Mouse (Mus musculus): ENCODE data around the gene 2010003K11Rik.

2010003K11Rik gene

DNA sequence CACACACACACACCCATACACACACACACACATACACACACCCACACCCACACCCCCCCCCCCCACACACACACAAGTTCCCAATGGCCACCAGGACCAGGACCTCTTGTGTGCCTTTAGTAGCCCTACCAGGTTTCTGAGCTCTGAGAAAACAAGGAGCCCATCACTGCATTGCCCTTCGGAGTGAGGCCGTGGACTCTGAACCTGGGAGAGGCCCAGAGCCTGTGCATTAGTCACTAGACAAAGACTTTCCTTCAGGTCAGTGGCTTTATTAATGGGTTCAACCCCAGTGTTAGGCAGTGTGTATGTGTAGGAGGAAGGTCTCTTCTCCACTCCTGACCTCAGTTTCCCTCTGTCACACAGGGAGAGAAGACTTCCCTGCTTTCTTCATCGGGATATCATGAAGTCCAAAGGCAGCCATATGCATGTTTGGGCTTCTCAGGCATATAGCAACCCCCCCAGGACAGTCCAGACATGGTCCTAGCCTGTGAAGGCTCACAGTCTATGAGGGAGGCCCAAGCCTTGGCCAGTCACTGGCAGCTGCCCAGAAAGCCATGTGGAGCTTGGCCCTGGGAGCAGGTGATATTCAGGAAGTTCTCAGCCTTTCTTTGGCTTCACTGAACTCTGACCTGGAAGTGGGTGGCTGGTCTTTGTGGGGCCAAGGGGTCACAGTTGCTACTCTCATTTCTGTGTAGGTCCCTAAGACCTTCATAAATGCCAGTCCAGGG is 1.7 kb downstream of the 2010003K11Rik start:
- DNase-seq: peak; percentile 54 to 60

DNA sequence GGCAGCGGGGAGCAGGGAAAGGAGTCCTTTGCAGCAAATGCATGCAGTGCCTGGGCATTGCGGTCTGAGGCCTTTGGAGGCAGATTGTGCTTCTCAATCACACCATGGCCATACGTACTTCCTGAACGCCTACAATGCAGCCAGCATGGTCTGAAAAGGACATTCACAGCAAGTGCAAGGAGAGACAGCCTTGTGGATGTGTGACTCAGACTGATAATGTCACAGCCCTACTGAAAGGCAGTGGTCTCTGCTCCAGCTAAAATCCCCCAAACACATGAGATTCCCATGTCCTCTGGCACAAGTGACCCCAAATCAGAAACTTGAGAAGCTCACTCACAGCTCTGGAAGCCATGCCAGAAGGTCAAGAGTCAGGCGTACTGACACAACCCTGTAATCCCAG is 2.6 kb downstream of the 2010003K11Rik start:
- peak in 1 of 2 experiments; percentile 17 for DNase-seq

DNA sequence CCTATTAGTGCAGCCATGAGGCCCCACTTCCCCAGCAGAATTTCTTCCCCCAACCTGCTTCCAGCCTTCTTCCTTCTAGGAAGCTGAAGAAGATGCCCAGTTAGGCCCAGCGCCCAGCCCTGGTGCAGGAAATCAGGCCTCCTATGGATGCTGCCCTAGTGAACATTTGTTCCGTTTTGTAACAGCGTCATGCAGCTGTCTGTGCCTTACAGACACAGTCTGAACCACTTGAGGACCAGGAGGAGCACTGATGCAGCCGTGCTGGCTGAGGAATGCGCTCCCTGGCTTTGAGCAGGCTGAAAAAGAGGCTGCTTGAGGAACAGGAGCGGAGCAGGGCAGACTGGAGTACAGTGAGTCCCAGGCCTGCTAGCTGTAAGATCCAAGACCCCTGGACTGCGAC is 3.7 kb downstream of the 2010003K11Rik start:
- no peak for DNase-seq

DNA sequence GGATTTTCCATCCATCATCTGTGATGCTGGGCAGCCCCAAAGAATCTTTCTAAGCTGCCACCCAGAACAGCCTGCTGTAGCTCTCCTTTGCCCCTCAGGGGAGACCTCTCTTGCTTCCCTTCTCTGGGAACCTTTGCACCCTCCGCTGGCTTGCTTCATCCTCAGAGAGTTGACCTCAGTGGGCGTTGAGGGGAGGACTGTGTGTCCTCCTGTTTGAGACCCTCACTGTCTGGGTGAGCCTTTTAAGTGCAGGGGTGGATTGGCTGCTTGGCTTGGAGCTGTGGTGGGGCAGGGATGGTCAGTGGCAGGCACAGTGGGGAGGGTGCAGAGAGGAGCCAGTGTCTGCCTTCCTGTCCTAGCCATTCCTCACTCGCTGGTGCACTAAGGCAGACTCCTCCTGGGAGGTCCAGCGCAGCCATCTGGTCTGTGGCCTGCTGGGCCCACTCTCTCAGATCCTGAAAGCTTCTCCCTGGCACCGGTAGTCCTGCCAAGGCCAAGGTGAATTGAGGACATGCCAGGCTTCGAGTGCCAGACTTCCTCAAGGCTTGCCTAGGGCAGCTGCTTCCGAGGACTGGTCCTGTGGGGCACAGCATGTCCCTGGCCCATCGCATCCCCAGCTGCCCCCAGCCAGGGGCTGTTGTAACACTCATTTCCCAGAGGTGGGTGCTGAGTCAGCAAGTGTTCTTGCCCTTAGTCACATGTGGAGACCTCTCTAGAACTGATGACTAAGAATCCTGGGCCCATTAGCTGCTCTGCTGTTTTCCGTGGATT is 5.7 kb downstream of the 2010003K11Rik start:
- DNase-seq: peak; percentile 93 to 98

DNA sequence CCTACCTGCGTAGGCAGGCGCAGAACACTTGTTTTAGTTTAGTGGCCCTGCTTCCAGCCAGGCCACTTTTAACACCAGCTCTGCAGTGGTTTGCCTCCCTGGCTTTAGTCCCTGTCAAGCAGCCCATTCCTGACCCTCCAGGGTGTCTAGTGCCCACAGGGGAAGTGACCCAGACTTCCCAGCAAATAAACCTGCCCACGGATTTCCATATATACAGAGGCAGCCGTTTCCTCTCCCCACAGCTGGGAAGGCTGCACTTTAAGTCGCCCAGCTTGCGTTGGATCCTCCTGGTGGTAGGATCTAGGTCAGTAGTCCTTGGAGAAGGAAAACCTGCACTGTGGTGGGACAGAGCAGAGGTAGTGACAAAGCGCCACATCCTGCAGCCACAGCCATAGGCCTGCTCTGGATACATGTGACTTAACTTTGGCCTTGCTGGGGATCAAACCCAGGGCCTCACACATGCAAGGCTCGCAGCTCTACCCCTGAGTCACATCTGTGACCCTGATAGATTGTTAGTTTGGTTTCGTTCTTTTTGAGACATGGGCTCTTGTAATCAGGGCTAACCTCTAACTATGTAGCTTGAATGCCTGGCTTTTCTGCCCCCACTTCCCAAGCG is 7.2 kb downstream of the 2010003K11Rik start:
- no peak for DNase-seq

DNA sequence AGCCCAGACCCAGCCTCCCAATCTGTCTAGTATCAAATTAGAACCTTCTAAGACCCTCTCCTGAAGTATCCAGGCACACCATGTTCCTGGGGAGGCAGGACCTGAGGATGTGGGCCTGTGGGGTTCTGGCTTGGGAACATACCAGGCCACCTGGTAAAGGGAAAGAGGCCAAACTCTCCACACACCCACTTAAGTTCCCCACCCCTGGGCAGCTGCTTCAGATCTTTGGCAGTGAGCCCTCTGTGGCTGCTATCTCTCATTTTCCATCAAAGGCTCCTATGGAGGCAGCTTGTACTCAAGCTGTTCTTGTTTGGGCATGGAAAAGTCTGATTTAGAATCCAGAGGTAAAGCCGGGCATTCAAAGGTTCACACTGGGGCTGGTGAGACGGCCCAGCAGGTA is 10.5 kb downstream of the 2010003K11Rik start:
- DNase-seq: no peak

DNA sequence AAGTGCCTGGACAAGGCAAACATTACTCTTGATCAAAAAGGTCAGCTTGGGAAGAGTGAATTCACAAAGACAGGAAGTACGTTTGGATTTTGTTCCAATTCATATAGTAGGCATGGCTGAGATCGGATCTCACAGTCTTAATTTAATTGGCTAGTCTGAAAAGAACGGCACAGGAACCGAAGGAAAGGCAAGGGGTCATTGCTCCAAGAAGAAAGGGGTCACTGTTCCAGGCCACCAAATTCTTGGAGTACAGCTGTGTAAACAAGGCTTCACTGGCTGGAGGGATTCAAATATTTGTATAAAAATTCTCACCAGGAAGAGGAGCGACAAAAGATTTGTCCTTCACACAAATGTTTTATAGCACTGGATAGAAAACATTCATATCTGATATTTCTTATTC is 13.4 kb downstream of the 2010003K11Rik start:
- DNase-seq: no peak

DNA sequence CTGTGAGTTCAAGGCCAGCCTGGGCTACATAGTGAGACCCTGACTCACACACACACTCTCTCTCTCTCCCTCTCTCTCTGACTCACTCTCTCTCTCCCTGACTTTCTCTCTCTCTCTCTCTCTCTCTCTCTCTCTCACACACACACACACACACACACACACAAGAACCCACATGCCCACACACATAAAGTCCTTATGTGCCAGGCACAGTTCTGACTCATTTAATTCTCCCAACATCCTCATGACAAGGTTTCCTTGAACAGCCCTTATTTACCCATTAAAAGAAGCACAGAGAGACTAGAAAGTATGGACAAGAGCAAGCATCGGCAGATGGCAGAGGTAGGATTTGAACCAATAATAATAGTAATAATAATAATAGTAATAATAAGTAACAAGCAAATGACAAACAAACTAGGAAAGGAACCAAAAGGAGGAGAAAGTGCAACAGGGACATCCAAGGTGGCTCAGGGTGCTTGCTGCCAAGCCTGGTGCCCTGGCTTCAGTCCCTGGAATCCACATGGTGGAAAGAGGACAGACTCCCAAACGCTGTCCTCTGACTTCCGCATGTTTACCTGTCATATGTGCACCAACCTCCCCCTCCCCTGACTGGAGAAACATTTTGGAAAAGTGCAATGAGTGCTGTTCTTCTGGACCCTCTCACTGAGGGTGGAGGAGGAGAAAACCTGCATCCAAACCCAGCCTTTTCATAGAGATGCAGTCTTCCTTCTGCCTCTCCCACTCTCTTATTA is 16.1 kb downstream of the 2010003K11Rik start:
- peak; percentile 63 to 69 for DNase-seq

DNA sequence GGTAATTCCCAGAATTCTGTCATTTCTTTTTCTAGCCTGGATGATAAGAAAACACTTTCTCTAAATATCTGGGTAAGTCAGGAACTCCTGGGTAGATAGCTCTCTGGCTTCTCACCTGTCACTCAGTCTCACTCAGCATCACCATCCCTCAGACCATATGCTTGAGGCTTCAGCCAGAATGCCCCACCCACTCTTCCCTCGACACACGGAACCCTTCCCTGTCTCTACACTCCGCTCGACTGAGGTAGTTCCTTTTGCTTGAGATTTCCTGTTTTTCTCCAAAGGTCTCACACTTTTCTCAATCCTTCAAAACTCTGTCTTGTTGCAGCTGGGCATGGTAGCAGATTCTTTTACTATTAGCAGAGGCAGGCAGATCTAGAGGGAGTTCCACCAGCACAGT is 17.1 kb downstream of the 2010003K11Rik start:
- peak; percentile 60 to 75 for DNase-seq

DNA sequence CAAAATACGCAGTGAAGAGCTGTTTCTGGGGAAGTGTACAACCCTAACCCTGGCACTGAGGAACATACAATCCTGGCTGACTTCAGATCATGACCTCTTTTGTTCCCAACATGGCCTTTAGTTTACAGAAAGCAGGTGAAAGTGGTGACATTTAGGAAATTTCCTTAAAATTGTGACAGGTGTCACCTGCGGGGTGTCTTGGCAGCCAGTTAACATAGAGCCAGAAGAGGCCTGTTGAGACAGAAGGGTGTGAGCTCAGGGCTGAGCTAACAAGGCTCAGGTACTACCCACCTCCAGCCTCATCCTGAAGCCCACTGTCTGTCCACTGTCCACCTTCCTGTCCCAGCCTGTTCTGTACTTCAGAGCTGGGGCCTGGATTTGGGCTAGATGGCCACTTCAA is 18.3 kb downstream of the 2010003K11Rik start:
- DNase-seq: peak; percentile 74 to 76

DNA sequence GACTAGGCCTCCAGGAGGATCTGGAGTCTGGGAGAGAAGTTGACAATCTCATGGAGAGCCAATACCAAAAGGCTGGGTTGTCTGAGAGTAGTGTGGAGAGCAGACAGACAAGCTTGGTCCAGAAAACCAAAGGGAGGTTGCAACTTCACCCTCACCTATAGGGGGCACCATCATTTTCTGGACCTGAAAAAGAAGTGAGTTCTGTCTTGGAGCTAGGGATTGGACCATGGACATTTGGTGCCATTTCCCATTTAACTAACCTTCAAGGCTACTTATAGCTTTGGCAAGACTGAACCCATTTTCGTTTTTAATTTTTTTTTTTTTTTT is 20.2 kb downstream of the 2010003K11Rik start:
- no peak for DNase-seq

DNA sequence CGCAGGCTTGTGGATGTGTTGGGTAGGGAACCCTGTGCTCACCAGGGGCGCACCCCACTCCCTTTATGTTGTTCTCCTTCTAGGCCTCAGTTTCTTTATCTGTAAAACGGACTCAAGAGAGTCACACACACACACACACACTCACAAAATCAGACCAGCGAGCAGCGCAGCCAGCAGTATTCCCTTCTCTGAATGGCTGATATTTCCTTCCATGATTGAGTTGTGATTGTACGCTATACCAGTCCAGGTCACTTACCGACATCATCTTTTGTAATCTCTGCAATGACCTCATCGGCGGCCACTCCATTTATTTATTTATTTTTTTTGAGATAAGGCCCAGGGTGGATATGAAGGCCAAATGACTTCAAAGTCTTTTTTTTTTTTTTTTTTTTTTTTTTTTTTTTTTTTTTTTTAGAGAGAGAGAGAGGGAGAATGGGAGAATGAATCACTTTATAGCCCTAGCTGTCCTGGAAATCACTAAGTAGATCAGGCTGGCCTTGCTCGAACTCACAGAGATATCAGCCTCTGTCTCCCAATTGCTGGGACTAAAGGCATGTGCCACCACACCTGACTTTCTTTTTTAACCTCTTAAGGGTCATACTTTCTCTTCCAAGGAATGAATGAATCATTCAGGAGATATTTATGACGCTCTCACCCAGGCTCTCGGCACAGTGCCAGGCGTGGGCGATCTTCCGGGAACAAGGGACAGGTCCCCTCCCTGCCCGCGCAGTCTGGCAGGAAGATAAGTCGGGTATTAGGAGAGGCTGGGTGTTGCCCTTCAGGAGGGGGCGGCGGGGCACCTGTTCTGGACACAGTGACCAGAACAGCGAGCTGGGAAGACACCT is 20.8 kb downstream of the 2010003K11Rik start, which contains the start of gene Syt12:
Gene Syt12, minus strand, starts transcription at position 103 of the 845 bp plus-strand sequence.
- peak; percentile 85 to 89 for DNase-seq

DNA sequence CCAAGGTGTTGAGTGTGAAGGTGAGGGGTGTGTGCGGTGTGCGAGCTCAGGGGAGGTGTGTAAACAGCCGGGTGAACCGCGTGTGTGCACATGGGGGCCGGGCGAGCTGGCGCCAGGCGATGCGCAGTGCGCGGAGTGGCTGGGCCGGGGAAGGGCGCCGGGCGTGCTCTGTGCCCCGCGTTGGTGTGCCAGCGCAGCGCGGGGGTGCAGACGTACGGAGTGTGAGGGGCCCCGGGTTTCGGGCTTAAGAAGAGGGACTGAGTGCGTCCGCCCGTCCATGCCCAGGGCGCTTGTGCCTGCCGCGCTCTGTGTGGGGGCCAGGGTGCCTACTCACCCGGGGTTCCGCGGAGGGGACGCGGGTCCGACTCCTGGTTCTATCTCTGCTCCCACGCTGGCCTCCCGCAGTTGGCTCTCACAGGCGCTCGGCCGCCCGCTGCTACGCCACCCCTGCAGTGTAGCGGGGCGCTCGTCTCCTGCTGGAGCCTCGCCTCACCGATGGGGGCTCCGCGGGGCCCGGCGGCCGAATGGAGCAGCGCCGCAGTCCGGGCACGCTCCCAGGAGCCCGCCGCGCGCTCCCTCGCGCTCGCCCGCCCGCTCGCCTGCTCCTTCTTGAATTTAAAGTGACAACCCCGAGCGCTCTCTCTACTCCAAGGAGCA is 21.7 kb downstream of the 2010003K11Rik start:
- peak; percentile 77 to 89 for DNase-seq

DNA sequence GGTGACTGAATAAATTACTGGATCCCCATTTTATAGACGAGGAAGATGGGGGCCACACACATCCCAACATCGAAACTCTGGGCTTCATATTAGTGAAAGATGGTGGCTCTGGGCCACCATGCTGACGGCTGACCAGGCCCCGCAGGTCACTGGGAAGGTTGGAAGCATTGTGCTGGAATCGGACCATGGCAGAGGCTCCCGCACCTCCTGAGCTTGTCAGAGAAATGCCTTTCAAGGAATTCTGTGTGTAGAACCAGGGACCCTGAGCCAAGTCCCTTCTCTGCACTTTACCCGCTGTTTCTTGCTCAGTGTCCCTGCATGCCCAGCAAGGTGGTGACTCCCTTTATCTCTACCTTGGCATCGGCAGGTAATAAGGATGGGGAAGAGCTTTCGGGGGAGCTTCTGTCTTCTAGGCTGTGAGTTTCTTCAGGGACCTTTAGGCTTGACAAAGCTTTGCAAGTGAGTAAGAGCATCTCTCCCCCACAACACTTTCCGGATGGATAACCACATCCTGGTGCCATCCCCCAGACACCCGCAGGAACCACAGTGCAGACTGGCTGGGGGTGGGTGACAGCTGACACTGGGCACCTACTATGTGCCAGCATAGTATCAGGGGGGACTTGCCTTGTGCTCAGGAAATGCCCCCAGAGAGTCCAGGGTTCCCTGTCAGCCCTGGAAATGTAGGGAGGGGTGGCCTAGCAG is 23.0 kb downstream of the 2010003K11Rik start:
- peak in 1 of 2 experiments; percentile 55 for DNase-seq

DNA sequence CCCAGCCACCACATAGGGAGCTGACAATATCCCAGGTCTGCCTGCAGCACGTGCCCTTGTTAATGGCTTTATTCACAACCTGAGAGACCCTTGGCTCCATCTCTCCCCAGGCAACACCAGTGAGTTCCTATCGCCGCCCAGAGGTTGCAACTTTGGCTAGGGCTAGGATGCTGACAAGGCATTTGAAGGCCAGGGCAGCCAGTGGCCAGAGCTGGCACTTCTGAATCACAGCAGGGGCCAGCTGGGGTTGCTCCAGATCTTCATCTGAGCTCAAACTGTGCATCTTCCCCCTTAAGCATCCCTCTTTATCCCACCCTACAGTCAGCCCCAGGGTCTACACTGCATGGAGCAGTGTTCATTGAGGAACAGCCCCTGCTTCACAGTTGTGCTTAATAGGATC is 23.6 kb downstream of the 2010003K11Rik start:
- DNase-seq: no peak

DNA sequence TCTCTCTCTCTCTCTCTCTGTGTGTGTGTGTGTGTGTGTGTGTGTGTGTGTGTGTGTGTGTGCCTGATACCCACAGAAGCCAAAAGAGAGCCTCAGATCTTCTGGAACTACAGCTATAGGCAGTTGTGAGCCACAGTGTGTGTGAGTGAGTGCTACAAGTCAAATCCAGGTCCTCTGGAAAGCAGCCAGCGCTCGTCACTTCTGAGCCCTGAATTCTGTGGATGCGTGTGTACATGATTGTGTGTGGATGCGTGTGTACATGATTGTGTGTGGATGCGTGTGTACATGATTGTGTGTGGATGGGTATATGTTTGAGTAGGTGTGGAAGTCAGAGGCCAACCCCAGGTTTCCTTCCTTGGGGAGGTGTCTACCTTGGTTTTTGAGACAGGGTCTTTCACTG is 24.8 kb downstream of the 2010003K11Rik start:
- DNase-seq: peak in 1 of 2 experiments; percentile 55

DNA sequence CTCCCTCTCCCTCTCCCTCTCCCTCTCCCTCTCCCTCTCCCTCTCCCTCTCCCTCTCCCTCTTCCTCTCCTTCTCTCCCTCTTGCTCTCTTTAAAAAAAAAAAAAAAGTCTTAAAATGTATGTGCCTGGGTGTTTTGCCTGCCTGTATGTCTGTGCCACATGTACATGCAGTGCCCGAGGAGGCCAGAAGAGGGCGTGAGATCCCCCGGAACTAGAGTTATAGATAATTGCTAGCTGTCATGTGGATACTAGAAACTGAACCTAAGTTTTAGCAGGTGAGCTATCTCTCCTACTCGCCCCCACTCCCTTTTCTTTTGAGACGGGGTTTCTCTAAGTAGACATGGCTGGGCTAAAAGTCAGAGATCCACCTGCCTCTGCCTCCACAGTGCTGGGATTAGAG is 30.0 kb downstream of the 2010003K11Rik start:
- peak; percentile 59 to 72 for DNase-seq

DNA sequence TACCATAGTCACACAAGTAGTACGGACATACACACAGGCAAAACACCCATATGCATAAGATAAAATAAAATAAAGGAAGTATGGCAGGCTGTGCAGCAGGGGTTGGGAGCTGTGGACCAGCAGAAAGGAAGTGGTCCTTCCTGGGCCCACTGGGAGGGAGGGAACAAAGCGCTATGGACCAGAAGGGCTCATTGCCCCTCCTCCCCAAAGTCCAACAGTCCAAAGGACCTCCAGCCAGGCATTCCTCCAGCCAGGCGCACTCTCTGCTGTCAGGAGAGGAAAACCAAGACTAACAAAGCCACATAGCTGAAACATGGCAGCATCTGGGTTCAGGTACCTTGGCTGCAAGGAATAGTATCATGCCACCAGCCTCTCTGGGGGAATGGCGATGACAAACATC is 33.7 kb downstream of the 2010003K11Rik start:
- DNase-seq: no peak

DNA sequence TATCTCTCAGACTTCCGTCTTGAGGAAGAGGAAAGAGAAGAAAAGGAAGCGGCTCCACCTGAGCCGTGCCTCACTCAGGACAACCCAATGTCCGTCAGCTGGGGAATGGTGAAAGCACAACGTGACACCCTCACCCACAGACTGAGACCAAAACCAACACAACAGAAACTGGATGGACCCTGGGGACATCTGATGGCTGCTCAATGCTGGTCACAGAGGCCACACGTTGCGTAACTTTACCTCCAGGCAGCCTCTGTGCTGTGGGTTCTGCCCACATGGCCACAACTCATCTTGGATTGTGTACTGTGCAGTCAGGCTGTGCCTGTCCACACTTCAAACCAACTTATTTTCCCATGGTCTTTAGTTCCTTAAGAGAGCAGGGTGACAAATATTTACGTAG is 36.4 kb downstream of the 2010003K11Rik start:
- DNase-seq: no peak

DNA sequence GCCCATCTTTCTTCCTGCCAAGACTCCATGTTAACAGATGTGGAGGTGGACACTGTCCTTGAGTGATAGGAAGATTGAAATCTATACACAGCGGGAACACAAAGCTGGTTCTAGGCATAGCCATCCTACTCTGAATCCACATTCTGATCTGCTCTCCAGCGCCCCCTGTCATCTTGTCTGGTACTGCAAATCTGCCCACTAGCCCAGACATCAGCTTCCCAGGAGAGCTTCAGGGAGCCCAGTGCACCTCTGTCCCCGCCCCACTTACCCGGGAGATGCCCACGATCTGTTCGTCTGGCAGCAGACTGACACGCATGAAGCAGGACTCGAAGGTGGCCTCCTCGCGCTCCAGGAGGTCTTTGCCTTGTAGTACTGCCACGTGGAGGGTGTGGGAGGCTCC is 42.2 kb downstream of the 2010003K11Rik start:
- peak; percentile 72 to 77 for DNase-seq
